Mouse (Mus musculus) thymus, postnatal 10 days (tissue): ENCODE data around the gene Herpud1.
"Not testable (repeated sequence)": the region's sequence is repeated elsewhere in the genome, so short reads cannot be mapped to it uniquely, and the experiment has no call there.

Experiments
- DNase-seq, 2 experiments: peaks; one replicate each; pipeline ENCODE4 v3.0.0; 2021; ENCODE audit warnings: low spot score in 2 of 2

The Herpud1 gene

DNA sequence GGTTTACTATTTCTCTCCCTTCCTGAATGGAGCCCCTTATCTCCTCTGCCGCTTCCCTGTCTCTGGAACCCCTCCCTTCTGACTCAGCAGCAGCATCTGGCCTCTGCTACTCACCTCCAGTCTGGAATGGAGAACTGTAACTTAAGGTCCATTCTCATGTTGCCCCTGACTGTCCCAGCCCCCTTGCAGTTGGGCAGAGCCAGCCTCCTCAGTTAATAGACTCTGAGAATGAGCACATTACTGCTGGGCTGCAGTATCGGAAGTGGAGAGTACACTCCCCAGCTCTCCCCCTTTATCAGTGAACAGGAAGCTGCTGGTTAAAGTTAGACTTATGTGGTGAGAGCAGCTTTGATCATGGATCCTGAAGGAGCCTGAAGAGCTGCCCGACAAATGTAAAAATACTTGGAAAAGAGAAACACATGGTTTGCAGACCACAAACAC lies 10.7 kb upstream of the Herpud1 start:
- no peak for DNase-seq

- no peak for DNase-seq
These were observed 10.1 kb upstream of the Herpud1 start for GRCm38 (mm10) chr8:94376176-94376575.

GRCm38 (mm10) chr8:94376580-94376979 lies 9.7 kb upstream of the Herpud1 start:
- DNase-seq: no peak

DNA sequence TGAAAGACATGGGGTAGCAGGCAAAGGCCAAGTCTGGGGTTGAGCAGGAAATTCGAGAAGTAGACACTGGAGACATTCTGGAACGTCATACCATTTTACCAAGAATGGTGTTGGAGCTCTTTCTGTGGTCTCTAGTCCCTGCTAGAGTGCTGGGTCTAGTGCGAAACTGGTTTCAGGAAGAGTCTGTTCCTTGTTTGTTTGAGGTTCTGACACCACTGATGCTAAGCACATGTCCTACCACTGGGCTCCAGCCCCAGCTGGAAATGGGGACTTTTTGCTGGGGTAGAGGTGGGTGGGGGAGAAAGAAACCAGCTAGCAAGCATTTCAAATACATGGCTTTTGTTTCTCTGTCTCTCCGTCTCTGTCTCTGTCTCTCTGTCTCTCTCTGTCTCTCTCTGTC lies 9.2 kb upstream of the Herpud1 start:
- no peak for DNase-seq

DNA sequence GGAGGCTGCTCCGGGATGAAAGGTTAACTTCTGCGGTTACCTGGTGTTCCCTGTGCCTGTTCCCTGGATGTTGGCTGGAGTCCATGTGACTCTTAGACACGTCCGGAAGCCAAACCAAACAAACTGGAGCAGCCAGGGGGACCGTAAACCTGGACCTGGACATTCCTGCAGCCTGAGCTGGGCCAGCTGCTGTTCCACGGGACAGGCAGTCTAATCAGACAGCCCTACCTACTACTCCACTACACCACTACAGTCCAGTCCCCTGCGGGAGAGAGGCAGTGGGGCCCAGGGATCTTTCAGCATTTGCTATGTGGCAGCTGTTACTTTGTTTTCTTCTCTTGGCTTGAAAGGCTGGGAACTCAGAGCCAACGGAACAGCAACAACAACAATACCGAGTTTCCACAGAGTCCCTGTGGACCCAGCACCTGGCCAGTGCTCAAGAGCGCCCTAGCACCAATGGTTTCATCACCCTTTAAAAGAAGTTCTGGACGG lies 8.5 kb upstream of the Herpud1 start:
- DNase-seq: no peak

- DNase-seq: no peak
These were observed 7.3 kb upstream of the Herpud1 start for GRCm38 (mm10) chr8:94378763-94379415.

DNA sequence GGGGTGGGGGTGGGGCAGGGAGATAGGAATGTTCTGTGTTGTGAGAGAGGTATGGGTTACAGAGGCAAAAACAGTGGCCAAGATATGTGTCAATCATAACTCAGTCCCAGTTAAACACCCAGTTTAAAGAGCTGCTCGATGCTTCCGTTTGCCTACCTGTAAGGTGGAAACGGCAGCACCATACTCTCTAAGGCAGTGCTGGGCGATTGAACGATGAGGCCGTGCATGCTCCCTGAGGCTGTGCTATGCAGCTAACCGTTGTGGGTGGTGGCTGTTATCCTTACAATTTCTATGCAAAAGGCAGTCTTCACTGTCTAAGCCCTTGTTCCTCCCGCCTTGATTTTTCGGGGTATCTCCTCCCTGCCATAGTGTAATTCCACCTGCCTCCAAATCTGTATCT lies 6.6 kb upstream of the Herpud1 start:
- no peak for DNase-seq

DNA sequence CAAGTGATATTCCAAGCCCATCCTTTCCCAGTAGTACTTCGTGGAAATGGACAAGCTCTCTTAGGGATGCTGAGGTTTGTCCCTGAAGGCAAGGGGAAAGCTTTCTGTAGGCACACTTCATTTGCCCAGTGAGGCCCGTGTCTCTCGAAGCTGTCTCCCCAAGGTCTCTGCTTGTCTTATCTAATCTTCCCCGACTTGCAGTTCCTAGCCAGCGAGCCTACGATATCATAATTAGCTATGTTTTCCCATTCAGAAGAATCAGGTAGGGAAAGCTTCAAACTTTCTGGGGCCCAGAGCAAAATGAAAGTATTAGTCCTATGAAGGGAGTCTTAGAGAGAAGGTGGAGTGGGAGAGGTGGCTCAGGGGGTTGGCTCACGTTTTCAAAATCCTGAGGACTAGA lies 2.1 kb upstream of the Herpud1 start:
- no peak for DNase-seq

DNA sequence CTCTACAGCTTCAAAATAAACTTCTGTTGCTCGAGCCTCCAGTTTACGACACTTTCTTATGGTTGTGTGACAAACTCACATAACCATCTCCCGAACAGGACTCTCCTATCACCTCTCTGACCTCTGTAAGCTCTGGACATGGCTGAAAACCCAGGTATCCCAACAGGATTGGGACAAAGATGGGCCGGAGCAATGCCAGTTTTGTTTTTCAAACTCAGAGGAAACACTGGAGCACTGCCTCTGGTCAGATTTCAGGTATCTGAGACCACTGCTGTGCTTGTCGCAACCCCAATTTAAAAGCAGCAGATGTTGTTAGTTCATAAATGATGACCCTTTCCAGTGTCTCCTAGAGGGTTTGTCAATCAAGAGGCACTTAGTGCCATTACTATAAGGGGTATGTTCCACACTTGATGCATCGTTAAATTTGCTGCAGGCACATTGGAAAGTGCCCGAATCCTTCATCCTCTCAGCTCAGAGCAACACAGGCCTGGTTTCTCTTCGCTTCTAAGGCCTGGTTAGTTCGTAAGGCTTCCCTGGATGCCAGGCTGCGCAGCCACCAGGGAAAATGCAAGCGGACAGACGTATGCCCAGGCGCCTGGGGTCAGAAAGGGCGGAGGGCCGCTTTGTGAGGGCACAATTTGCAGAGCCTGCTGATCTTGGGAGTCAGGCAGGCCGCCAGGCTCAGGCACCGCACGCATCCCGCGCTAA lies 578 bp upstream of the Herpud1 start:
- DNase-seq: no peak

DNA sequence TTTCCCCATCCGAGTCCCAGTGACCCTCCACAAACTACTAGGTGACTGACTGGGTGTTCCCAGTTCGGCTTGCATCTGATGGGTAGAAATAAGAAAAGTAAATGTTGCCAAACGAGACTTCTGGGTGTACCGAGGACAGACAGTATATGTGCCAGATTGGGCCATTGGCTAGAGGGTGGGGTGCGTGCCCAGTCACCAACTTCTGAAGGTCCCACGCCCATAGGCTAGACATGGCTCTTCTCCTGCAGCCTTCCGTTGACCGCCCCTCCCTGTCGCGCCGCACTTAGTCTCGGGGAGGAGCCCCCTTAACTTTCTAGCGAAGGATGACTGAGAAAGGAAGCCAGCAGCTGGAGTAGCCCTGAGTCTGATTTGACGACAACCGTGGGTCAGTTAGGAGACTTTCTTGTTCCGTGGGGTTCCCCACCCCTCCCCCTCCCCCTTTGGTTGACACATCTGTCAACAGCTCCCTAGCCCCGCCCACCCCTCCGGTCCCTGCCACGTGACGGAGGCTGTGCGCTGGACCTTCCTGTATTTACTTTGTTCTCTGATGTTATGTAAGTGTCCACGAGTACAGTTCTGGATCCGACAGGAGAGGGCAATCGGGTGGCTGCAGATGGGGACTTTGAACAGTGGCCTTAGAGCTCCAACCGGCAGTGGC lies 918 bp downstream of the Herpud1 start:
- DNase-seq: peak; percentile 38 to 52

GRCm38 (mm10) chr8:94387785-94388184 lies 1.5 kb downstream of the Herpud1 start:
- no peak for DNase-seq

- DNase-seq: no peak
These were observed 3.3 kb downstream of the Herpud1 start for GRCm38 (mm10) chr8:94389531-94389930.

DNA sequence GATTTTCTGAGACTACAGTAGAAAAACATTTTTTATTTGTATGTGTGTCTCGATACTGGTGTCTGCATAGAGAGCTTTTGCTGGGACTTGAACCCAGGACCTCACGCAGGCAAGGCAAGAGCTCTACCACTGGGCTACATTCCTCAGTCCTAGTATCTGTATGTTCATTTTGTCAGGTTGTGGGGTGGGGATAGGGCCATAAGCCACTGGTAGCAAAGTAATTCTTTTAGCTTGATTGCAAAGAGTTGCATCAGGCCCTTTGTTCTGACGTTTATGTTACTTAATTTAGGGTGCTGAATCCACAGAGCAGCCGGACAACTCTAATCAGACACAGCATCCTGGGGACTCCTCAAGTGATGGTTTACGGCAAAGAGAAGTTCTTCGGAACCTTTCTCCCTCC lies 4.2 kb downstream of the Herpud1 start:
- no peak for DNase-seq

- no peak for DNase-seq
These were observed 4.7 kb downstream of the Herpud1 start for GRCm38 (mm10) chr8:94390910-94391309.

GRCm38 (mm10) chr8:94392147-94392546 lies 5.9 kb downstream of the Herpud1 start:
- peak in 1 of 2 experiments; percentile 47 for DNase-seq

- no peak for DNase-seq
These were observed 6.4 kb downstream of the Herpud1 start for GRCm38 (mm10) chr8:94392648-94393047.

GRCm38 (mm10) chr8:94395851-94396540 lies 9.8 kb downstream of the Herpud1 start:
- DNase-seq: no peak

DNA sequence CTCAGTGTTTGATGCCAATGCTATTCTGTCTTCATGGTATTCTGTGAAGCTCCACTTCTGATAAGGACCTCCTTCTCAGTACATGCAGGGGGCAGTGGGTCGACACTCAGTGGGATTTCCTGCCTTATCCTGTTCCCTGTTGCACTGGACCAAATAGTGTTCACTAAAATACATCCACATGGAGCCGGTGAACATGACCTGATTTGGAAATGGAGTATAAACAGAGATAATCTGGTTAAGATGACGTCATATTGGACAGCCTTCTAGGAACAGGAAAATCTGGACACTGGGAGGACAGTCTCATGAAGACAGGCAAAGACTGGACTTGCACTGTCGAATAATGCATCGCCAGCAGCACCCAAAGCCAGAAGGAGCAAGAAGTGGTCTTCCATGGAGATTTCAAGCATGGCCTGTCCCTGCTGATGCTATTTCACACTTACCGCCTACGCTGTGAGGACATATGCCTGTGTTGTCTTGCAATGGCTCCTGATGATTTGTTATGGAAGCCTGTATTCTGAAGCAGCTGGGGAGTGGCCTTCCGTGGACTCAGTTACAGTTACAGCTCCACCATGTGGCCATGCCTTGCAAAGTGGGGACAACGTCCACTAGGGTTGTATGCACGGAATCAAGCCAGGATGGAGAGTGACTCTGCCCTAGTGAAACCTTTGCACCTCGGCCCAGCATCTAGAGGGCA lies 10.9 kb downstream of the Herpud1 start:
- peak in 1 of 2 experiments; percentile 33 for DNase-seq

GRCm38 (mm10) chr8:94398587-94398986 lies 12.3 kb downstream of the Herpud1 start:
- peak; percentile 21 to 41 for DNase-seq

- DNase-seq: no peak
These were observed 13.2 kb downstream of the Herpud1 start for GRCm38 (mm10) chr8:94399361-94399953.

GRCm38 (mm10) chr8:94399957-94400356 lies 13.7 kb downstream of the Herpud1 start:
- DNase-seq: not testable (repeated sequence)
